Mouse (Mus musculus) hindlimb bud, embryonic 11.5 days (tissue): ENCODE measurements around the gene Gpr158.
A peak's percentile ranks its signal among the peaks of the same experiment; 100 is the strongest.
"Not testable (repeated sequence)": the region's sequence is repeated elsewhere in the genome, so short reads cannot be mapped to it uniquely, and the experiment has no call there.

ENCODE experiments used
- DNase-seq: peaks from one replicate; pipeline ENCODE4 v3.0.0-alpha.2; 2012; ENCODE audit warnings: low read depth, low spot score; ENCODE audit errors: extremely low spot score

Gene Gpr158

DNA sequence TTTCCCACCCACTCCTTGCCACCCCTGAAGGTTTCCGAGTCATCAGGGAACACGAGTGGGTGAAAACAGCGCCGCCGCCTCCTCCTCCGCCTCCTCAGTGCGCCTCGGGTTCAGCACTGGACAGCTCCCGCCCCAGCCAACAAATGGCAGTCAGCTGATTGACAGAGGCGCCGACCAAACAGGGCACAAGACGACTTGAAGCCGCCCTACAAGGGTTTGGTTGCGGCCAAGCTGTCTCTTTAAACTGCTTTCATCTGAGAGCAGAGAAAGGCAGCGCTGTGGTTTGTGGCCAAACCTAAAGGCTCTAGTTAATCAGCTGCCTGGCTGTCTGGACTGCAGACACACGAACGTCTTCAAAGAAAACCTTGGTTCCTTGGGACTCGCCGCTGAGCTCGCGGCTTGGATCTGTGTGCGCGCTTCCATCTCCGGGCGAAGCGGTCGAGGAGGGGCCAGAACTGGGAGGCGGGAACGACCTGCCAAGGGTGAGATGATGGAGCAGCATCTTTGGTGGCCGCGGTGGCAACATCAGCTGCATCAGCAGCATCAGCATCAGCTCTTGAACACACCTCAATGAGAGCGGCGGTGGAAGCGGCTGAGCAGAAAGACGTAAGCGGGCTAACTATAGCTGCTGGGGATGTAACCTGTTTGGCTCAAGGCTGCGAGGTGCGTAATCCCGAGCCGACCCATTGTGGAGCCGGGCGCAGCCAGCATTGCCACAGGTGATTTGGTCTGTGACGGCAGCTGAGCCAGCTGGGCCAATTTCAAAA lies at the start of gene Gpr158:
TSS of gene Gpr158 (plus strand) at position 198 of the 767 bp plus-strand sequence.
- DNase-seq: peak; percentile 35

DNA sequence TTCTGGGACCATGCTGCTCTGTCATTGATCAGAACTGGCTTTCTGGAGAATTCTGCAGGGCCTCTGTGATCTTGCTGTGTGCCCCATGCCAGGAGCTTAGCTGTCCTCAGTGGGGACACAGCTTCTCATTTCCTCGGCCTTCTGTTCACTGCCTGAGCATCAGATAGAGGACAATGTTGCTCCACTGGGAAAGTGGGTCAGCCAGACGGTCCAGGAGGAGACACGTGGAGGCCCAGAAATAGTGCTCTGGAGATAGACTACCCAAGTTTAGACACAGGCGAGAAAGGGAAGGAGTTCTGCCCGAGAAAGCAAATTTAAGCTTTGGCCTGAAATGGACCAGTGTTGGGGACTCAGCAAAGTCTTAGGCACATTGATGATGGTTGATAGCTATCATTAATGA lies 23.5 kb upstream of the Gpr158 start:
- DNase-seq: no peak

DNA sequence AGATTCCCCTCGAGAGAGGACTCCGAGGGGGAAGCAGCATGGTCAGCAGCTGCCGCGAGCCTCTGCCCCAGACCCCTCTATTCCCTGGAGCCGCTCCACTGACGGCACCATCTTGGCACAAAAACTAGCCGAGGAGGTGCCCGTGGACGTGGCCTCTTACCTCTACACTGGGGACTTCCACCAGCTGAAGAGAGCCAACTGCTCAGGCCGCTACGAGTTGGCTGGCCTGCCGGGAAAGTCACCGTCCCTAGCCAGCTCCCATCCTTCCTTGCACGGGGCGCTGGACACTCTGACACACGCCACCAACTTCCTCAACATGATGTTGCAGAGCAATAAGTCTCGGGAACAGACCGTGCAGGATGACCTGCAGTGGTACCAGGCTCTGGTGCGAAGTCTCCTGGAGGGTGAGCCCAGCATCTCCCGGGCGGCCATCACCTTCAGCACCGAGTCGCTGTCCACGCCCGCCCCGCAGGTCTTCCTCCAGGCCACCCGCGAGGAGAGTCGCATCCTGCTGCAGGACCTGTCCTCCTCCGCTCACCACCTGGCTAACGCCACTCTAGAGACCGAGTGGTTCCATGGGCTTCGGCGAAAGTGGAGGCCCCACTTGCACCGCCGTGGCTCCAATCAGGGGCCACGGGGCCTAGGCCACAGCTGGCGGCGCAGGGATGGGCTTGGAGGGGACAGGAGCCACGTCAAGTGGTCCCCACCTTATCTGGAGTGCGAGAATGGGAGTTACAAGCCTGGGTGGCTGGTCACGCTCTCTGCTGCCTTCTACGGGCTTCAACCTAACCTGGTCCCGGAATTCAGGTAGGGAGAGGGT lies 1.2 kb downstream of the Gpr158 start:
- no peak for DNase-seq

DNA sequence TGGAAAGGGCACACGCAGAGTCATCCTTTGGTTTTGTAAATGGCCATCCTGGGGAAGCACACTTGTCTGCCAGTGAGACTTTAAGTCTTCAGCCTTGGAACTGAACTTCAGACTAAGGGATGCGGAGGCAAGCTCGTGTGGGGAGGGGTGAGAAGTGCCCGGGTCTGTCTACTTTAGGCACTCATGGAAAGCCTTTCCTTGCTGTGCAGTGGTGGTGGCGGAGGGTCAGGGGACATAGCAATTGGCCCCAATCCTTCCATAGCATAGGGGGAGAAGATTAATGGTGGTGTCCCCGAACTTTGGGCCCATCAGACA lies 1.8 kb downstream of the Gpr158 start:
- no peak for DNase-seq

DNA sequence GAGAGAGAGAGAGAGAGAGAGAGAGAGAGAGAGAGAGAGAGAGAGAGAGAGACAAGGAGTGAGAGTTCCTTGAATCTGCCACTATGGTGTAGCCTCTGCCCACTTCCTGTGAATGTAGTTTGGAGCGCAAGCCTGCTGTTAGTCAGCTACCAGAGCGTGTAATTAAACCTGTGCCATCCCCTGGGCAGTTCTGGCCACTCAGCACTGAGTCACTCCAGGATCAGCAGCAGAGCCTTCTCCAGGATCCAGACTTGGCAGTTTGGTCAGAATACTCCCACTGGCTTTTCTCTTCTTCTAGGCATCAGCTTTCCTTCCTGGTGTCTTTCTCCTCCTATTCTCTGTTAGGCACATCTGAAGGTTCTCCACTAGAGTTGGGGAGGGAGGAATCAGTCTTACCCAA lies 2.2 kb downstream of the Gpr158 start:
- DNase-seq: no peak

DNA sequence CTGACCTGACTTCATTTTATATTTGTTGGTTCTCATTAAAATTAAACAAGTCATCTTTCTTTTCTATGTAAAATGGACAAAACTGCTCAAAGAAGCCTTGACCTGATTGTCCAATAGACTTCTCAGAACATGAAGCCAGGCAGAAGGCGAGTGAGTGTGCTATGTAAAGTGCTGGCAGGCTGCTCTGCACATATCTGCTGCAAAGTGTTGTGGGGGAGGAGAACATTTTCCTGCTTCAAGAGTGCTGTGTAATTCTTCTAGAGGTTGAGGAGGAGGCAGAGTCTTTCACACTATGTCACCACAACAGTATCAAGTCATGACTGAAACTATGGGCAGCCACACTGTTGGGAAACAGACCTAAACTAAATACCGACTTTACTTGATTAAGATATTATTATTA lies 12.2 kb downstream of the Gpr158 start:
- no peak for DNase-seq

DNA sequence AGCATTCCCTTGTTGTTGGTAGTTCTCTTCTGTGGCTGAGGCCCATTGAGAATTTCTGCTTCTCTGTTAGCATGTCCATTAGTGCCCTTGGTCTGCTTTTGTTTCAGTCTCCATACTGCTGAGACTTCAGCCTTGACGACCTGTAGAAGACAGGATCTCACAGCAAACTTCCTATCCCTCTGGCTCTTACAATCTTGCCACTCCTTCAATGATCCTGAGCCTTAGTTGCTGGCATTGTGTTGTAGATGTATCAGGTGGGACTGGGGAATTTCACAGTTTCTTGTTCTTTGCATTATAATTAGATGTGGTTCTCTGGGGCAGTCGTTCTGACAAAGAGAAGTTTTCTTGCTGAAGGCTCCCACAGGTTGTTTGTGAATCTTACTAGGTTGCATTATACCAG lies 25.4 kb downstream of the Gpr158 start:
- no peak for DNase-seq

DNA sequence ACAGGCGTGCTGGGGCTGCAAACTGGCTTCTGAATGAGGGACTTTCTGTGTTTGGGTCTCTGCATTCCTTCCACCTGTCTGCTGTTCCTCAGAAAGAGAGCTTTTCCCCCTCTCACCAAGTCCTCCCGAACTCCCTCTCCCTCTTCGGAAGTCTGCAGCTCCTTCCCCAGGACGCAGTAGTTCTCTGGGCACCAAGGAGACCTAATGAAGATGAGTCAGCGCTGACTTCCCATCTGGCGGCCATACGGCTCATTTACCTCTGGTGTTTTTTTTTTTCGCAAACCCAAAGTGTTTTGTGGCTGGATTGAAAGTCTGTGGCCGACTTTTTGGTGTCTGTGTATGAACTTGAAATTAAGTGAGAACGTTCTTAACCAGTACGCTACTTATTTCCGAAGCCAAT lies 30.0 kb downstream of the Gpr158 start:
- DNase-seq: no peak

DNA sequence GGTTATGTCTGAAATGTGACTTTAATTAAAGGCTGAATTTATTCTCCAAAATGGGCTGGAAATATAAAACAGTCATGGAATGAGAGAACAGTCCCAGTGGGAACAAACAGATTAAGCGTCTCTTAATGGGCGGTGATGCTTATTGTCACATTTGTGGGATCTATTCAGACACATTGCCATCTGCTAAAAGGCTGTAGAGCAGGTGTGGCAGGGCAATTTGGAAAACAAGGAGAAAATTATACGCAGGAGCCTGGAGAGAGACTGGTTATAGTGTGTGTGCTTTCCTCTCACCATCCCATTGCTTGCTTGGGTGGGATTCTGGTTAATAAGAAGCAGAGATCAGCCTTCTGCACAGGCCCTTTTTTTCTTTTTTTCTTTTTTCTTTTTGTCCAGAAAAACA lies 32.3 kb downstream of the Gpr158 start:
- DNase-seq: no peak

DNA sequence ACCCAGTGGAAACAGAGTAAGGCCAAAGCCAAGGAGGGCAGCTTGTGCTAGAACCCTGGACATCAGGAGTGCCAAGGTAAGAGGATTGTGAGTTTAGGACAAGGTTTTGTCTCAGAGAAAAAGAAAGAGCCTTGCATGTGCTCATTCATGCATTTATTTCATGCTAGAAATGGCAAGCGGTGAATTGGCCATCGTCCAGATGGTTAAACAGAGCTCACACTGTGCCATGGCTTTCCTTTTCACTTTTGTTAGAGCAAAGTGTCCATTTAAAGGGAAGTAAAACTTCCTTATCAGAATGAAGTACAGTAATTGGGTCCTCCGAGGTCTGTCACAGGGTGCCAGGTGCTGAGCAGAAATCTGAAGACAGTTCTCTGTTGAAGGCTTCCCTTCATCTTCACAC lies 38.3 kb downstream of the Gpr158 start:
- DNase-seq: no peak

DNA sequence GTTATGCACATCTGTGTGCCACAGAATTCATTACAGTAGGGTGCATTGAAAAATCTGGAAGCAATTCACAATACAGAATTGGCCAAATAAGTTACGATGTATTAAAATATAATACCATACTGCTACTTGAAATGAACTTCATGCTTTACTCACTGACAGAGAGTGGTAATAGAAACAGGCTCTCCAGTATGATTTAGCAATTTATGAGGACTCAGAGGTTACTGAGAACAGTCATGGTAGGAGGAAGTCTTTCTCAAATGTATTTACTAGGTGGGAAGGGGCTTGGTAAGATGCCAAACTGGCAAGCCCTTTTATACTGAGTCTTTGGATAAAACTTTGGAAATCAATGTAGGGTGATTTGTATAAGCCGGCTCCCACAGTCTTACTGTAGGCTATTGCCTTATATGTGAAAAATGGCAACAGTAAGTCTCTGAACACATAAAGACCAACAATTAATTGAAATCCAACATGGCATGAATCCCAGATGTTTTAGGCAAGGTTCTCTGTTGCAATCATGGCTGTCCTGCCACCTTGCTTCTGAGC lies 40.2 kb downstream of the Gpr158 start:
- no peak for DNase-seq

DNA sequence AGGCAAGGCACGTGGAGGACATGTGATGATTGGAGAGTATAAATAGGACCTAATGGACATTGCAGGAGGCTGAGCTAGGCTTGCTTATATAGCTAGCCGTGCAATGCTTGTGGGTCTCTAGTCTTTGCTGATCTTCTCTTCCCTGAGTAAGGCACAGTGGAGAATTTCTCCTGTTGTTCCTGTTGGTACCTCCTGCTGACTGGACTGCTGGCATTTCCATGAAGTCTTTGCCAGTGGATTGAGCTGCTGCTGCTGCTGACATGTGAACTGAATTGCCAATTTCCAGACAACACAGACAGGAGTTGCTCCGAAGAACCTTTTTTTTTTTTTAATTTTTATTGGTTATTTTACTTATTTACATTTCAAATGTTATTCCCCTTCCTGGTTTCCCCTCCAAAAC lies 41.5 kb downstream of the Gpr158 start:
- DNase-seq: no peak

DNA sequence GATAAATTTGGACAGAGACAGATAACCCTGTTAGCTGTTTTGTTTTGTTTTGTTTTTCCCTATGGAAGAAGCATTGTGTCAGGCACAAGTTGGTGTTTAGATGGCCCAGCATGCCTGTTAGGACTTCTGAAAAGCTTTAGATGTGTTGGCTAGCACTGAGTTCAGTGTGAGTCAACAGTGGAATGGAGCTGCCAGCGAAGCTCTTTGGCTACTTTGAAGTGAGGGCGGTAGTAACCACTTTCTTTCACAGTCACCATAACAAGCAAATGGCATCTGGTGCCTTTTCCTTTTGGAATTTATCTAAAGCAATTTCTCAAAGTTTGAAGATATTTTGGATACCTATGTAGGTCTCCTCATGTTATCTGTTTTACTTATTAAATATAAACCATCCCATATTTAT lies 62.9 kb downstream of the Gpr158 start:
- no peak for DNase-seq

DNA sequence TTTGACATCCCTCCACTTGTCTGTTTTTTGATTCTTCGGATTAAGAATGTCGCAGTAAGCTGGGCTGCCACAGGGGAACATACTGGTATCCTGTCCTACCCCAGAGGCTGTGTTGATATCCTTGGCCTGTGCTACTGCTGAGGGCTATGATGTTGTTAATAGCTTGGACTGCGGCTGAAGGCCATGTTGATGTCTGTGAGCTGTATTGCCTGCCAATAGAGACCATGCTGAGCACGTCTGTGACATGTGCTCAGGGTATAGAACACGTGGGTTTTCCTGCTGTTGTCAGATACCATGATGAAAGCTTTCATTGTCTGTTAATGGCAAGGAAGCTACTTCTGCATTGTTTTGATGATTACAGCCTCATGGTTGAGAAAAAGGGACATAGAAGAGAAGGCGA lies 63.8 kb downstream of the Gpr158 start:
- no peak for DNase-seq

DNA sequence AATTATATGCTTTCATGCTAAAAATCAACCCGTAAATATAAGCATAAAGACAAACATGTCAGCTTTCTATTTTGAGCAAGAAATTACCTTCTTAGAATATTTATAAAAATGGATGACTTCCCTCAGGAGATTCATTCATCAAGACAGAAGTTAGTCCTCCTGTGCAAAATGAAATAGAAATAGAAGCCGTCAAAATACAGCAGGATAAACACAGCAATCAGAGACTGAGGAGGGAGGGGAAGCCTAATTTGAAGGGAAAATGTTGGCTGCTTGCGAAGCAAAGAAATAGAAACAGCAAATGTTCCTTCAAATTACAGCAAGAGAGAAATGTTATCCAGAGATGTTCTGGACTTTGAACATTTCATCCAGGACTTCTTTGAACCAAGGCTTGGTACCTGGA lies 72.3 kb downstream of the Gpr158 start:
- no peak for DNase-seq

DNA sequence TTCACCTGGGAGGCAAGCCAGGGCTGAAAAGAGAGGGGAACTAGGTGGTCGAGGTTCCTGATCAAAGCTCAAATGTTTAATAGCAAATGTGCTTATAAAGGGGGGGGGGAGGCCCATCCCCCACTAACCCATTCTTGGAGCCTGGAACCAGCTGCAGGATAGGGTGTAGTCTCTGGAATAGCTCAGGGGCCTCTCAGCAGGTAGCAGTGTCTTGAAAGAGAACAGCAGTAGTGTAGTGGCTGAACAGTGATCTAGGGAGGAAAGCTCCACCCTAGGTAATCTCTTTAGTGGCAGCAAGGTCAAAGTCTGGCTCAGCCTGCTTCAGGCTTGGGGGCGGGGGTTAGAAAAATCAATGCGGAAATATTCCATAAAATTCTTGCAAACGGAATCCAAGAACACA lies 93.3 kb downstream of the Gpr158 start:
- not testable (repeated sequence) for DNase-seq

DNA sequence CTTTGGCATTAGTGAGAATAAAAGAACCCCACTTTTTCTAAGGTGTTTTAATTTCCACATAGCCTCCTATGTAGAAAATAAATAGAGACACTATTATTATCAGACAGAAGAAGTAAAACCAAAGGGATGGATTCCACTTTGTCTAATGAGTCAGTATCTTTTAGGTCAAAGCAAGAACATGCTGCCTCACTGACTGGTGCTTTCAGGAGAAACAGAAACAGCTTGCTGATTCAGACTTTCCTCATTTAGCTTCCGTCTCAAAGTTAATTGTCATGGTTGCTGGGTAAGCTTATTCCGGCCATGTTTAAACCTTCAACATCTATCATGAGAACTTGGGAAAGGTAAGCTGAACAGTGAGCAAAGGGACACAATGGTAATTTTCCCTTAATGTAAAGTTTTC lies 107.6 kb downstream of the Gpr158 start:
- no peak for DNase-seq

DNA sequence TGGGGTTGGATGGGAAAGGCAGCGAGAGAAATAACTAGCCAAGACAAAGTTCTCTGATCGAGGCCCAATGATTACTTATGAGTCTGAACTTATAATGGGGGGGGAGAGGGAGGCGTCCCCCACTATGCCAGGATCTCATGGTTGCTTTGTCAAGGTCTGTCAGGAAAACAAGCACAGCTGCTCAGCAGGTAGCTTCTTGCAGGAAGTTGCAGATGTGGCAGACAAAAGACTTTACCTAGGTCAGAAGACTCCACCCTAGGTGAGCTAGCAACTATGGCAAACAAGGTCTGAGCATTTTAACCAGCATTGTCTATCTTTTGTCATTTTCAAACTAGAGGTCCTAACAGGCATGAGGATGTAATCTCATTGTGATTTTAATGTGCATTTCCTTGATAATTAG lies 129.5 kb downstream of the Gpr158 start:
- no peak for DNase-seq

DNA sequence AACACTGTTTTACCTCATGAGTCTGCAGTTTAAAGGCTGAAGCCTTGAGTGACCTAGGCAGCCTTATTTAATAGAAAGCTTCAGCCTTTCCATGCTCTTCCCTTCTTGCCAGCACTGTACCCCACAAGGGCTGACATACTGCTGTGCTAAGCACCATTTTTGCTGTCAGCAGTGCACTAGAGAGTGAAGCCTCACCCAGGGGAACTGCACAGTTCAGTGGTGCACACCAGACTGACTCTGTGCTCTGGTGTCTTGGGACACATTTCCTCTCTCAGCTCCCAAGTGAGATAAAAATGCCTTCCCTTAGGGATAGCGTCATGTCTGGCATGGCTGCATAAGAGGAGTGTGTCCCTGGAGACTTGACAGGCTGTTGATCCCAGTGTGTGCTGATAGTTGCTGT lies 130.6 kb downstream of the Gpr158 start:
- DNase-seq: no peak

DNA sequence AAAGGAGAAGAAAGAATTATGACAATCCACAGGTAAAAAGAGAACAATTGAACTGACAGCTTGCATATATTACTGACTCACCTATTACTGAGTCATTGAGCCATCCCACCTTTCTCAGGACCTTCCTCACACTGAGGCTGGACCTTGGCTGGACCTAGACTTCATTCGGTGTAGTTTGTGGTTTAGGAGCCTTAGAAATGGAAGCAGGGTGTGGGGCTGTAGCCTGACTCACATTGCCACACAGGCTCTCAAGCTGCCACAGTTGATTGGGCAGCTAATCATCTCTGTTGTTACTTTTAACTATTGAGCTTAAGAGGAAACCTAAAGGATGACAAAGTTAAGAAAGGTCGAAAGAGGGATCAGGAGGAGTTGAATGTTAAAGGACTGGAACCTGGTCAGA lies 132.1 kb downstream of the Gpr158 start:
- no peak for DNase-seq

DNA sequence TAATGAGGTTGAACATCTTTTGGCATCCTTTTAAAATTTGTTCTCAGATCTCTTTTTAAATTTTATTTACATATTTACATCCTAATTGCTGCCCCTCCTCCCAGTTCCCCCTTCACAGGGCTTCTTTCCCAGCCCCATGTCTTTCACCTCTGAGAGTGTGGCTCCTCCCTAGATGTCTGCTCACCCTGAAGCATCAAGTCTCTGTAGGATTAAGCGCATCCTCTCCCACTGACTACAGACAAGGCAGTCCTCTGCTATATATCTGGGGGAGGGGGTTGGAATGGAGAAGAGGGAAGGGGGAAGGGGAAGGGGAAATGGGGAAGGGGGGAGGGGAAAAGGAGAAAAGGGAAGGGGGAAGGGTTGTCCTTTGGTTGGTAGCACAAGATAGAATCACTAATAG lies 140.1 kb downstream of the Gpr158 start:
- no peak for DNase-seq

DNA sequence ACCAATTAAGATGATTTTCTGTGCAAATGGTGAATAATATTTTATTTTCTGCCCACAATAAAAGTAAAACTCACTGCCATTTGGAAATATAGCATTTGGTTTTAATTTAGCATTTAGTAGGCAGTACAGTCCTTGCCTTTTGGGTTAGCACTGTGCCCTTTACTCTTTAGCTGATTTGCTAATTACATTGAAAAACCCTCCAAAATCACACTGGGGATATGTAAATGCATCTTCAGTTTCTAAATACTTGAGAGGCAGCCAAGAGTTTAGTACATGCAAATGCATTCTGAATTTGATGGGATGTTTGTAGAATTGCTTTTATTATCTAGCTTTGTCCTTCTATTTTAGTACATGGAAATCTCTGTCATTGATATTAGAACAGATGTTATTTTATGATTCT lies 163.4 kb downstream of the Gpr158 start:
- DNase-seq: no peak
